Mouse (Mus musculus) stomach, embryonic 16.5 days (tissue): ENCODE data around the gene Hnrnpu. TPM values are rescaled to one million over a fixed set of nuclear protein-coding genes. Genes with fewer than 3 reads are reported as not detected.

Source experiments
- ATAC-seq: fragments of 200-750 bp; cut with Nextera tagmentation; 2 replicates; pipeline ENCODE4 v1.8.0; 2017; ENCODE audit warnings: moderate number of reproducible peaks, moderate TSS enrichment; ENCODE audit not compliant: insufficient read depth, low FRiP score
- H3K27ac ChIP-seq: fragments of 300-500 bp; sonication (generic); 2 replicates; pipeline ENCODE4 v1.5.1; 2014; ENCODE audit warnings: low read length
- H3K27me3 ChIP-seq: fragments of 300-500 bp; sonication (generic); 2 replicates; pipeline ENCODE4 v1.6.1; 2014; ENCODE audit warnings: low read length, control low read depth, mixed read lengths; ENCODE audit not compliant: control insufficient read depth, insufficient read depth
- H3K36me3 ChIP-seq: fragments of 300-500 bp; sonication (generic); 2 replicates; pipeline ENCODE4 v1.6.1; 2014; ENCODE audit warnings: low read length; ENCODE audit not compliant: control insufficient read depth, insufficient read depth
- H3K4me1 ChIP-seq: fragments of 300-500 bp; sonication (generic); 2 replicates; pipeline ENCODE4 v1.6.1; 2014; ENCODE audit warnings: low read length, control low read depth, mixed read lengths; ENCODE audit not compliant: control insufficient read depth, insufficient read depth
- H3K4me2 ChIP-seq: fragments of 300-500 bp; sonication (generic); 2 replicates; pipeline ENCODE4 v1.6.1; 2014; ENCODE audit warnings: low read depth, low read length, mixed read lengths
- H3K4me3 ChIP-seq: fragments of 300-500 bp; sonication (generic); replicated peaks from 2 replicates; pipeline ENCODE4 v1.5.1; 2014; ENCODE audit warnings: mild to moderate bottlenecking, low read length
- H3K9ac ChIP-seq: fragments of 300-500 bp; sonication (generic); 2 replicates; pipeline ENCODE4 v1.6.1; 2014; ENCODE audit warnings: low read length
- H3K9me3 ChIP-seq: fragments of 300-500 bp; sonication (generic); replicated peaks from 2 replicates; pipeline ENCODE4 v1.6.1; 2016; ENCODE audit warnings: low read length, control low read depth; ENCODE audit not compliant: control insufficient read depth
- WGBS: fragments of 180-500 bp; shearing (Covaris S2); extraction: QIAGEN DNeasy Blood & Tissue Kit; methylation state at CpG from one replicate; pipeline ENCODE4 v1.1.7; 2014; 5-methylcytosine and 5-hydroxymethylcytosine counted together
- microRNA-seq: library from miRNA; unstranded; fragments of <30 nt; microRNA quantifications from one replicate; pipeline ENCODE4, GENCODE M21; 2016
- polyA plus RNA-seq: library from polyadenylated mRNA; unstranded; fragments of >200 nt; fragmentation: Nextera tagmentation; extraction: Ambion mirVana; gene quantifications from 2 replicates; pipeline ENCODE4 v1.2.1, GENCODE M21; 2015

The Hnrnpu gene
- polyA plus RNA-seq, 1 experiment from 2014 or later, result 162 TPM

GRCm38 (mm10) chr1:178275738-178276053, 61.9 kb downstream of the Hnrnpu start:
- no peaks in the 10 kb centered on the region for H3K9me3 ChIP-seq
- peak overlapping the region; percentile 82 for H3K9ac ChIP-seq
- no peak overlapping the region for H3K27ac ChIP-seq
- no peaks in the 10 kb centered on the region; the same call in 1 of the 2 replicates for H3K27me3 ChIP-seq
- peak overlapping the region; percentile 58 for H3K4me3 ChIP-seq
- WGBS, result 9% methylated on average over 11 of the region's 11 CpGs
- H3K4me1 ChIP-seq, result 0 out of 2 replicates have a peak, but pooled peaks cover 4% of the 10 kb centered on the region
- ATAC-seq, result peak; percentile 26; the same call in 1 of the 2 replicates
- H3K36me3 ChIP-seq, result no peaks in the 10 kb centered on the region
- H3K4me2 ChIP-seq, result peak overlapping the region; percentile 79

- Histone ChIP-seq H3K9me3 (no peaks in the 10 kb centered on the region), H3K9ac (no peak overlapping the region), H3K4me3 (peak overlapping the region; percentile 58), H3K4me1 (0 out of 2 replicates have a peak, but pooled peaks cover 4% of the 10 kb centered on the region), H3K4me2 (peak overlapping the region; percentile 79), H3K27me3 (no peaks in the 10 kb centered on the region; the same call in 1 of the 2 replicates), H3K27ac (no peak overlapping the region), H3K36me3 (no peaks in the 10 kb centered on the region)
- ATAC-seq, result no peak
- 42% methylated on average over 9 of the region's 9 CpGs for WGBS
Observed at GRCm38 (mm10) chr1:178275174-178275730, 62.3 kb downstream of the Hnrnpu start.

Small RNA genes lying within 50 kb of the gene (microRNA-seq; reads per million reads assigned to microRNA genes)
- gene Gm27458, result not detected

Other genes with a start within 250 kb of the Hnrnpu start
- 18.1 and 18.2 TPM in 2 replicates for gene Desi2, start 150.4 kb downstream of the Hnrnpu start, polyA plus RNA-seq
- 107 and 139 TPM in 2 replicates for gene Cox20, start 18.7 kb downstream of the Hnrnpu start, polyA plus RNA-seq
- gene Efcab2, start 68.3 kb upstream of the Hnrnpu start, polyA plus RNA-seq, result 5.7 and 6.6 TPM in 2 replicates
- 1.8 TPM in 2 replicates for gene Kif26b, start 191.3 kb upstream of the Hnrnpu start, polyA plus RNA-seq